Mouse (Mus musculus): ENCODE measurements at regions not wholly inside any gene's neighbourhood (a gene's known extent, or its start where the extent isn't known, plus 50 kb on each side); places are given as distances from the start of the nearest gene placed in this dataset.

GRCm38 (mm10) chrX:11808911-11809310 is 351.2 kb downstream of the Bcor start:
- Histone ChIP-seq H3K4me2 (replicated peaks) (no peak overlapping the region), H3K36me3 (no peaks in the 10 kb centered on the region), H3K27ac (no peak overlapping the region), H3K4me3 (no peak overlapping the region), H3K27me3 (peaks cover 84% of the 10 kb centered on the region), H3K9ac (no peak overlapping the region), H3K9me3 (no peaks in the 10 kb centered on the region), H3K4me1 (peaks cover 19% of the 10 kb centered on the region)
- 47% methylated on average over 8 of the region's 8 CpGs for WGBS
- ATAC-seq (ENCODE audit: low FRiP score, low read depth), result no peak

GRCm38 (mm10) chrX:11814861-11815260 is 345.3 kb downstream of the Bcor start:
- ATAC-seq (ENCODE audit: low FRiP score, low read depth), result peak; percentile 77; the same call in 1 of the 2 replicates
- 23% methylated on average over 9 of the region's 9 CpGs for WGBS
- no peak overlapping the region for H3K4me3 ChIP-seq
- H3K27me3 ChIP-seq, result peaks cover 26% of the 10 kb centered on the region; the same call in 1 of the 2 replicates
- no peak overlapping the region for H3K27ac ChIP-seq
- no peaks in the 10 kb centered on the region for H3K36me3 ChIP-seq
- no peaks in the 10 kb centered on the region for H3K9me3 ChIP-seq
- H3K4me2 ChIP-seq (replicated peaks), result no peak overlapping the region
- H3K9ac ChIP-seq, result no peak overlapping the region
- peaks cover 6% of the 10 kb centered on the region; the same call in 1 of the 2 replicates for H3K4me1 ChIP-seq

GRCm38 (mm10) chrX:11815864-11816263 is 344.3 kb downstream of the Bcor start:
- no peak overlapping the region for H3K4me2 ChIP-seq (replicated peaks)
- ATAC-seq (ENCODE audit: low FRiP score, low read depth), result no peak
- no peak overlapping the region for H3K9ac ChIP-seq
- H3K27ac ChIP-seq, result no peak overlapping the region
- no peak overlapping the region for H3K4me3 ChIP-seq
- H3K4me1 ChIP-seq, result peaks cover 6% of the 10 kb centered on the region; the same call in 1 of the 2 replicates
- WGBS, result 68% methylated on average over 4 of the region's 4 CpGs
- no peaks in the 10 kb centered on the region for H3K9me3 ChIP-seq
- no peaks in the 10 kb centered on the region for H3K36me3 ChIP-seq
- H3K27me3 ChIP-seq, result peaks cover 22% of the 10 kb centered on the region; the same call in 1 of the 2 replicates

- H3K4me2 ChIP-seq (replicated peaks), result no peak overlapping the region
- ATAC-seq (ENCODE audit: low FRiP score, low read depth), result no peak
Observed at GRCm38 (mm10) chrX:11818634-11819033, 341.5 kb downstream of the Bcor start.

GRCm38 (mm10) chrX:11821165-11821564 is 339.0 kb downstream of the Bcor start:
- H3K27me3 ChIP-seq, result peaks cover 26% of the 10 kb centered on the region
- 38% methylated on average over 2 of the region's 2 CpGs for WGBS

More at GRCm38 (mm10) chrX:11818634-11819033, 341.5 kb downstream of the Bcor start:
- Histone ChIP-seq H3K4me3 (no peak overlapping the region), H3K9me3 (no peaks in the 10 kb centered on the region), H3K4me1 (peaks cover 18% of the 10 kb centered on the region), H3K36me3 (no peaks in the 10 kb centered on the region), H3K27me3 (peaks cover 16% of the 10 kb centered on the region; the same call in 1 of the 2 replicates), H3K27ac (no peak overlapping the region), H3K9ac (no peak overlapping the region)
- 93% methylated on average over 3 of the region's 3 CpGs for WGBS

GRCm38 (mm10) chrX:11821880-11822768 is 338.0 kb downstream of the Bcor start:
- Histone ChIP-seq H3K4me1 (peaks cover 17% of the 10 kb centered on the region), H3K4me3 (no peak overlapping the region), H3K9ac (no peak overlapping the region), H3K27ac (no peak overlapping the region), H3K4me2 (replicated peaks) (no peak overlapping the region), H3K27me3 (peaks cover 26% of the 10 kb centered on the region), H3K36me3 (no peaks in the 10 kb centered on the region), H3K9me3 (no peaks in the 10 kb centered on the region)
- 37% methylated on average over 16 of the region's 16 CpGs for WGBS
- ATAC-seq (ENCODE audit: low FRiP score, low read depth), result peak; percentile 59; the same call in 1 of the 2 replicates

More at GRCm38 (mm10) chrX:11821165-11821564, 339.0 kb downstream of the Bcor start:
- H3K9ac ChIP-seq, result no peak overlapping the region
- no peak for ATAC-seq (ENCODE audit: low FRiP score, low read depth)
- no peak overlapping the region for H3K4me2 ChIP-seq (replicated peaks)
- H3K9me3 ChIP-seq, result no peaks in the 10 kb centered on the region
- no peak overlapping the region for H3K27ac ChIP-seq
- H3K36me3 ChIP-seq, result no peaks in the 10 kb centered on the region
- H3K4me1 ChIP-seq, result peaks cover 12% of the 10 kb centered on the region
- H3K4me3 ChIP-seq, result no peak overlapping the region

GRCm38 (mm10) chrX:11825948-11826347 is 334.2 kb downstream of the Bcor start:
- Histone ChIP-seq H3K4me3 (no peak overlapping the region), H3K36me3 (no peaks in the 10 kb centered on the region), H3K27ac (no peak overlapping the region), H3K27me3 (peaks cover 31% of the 10 kb centered on the region), H3K9ac (no peak overlapping the region), H3K4me1 (peaks cover 20% of the 10 kb centered on the region), H3K9me3 (no peaks in the 10 kb centered on the region), H3K4me2 (replicated peaks) (no peak overlapping the region)
- WGBS, result 86% methylated on average over 1 of the region's 1 CpGs
- no peak for ATAC-seq (ENCODE audit: low FRiP score, low read depth)

- Histone ChIP-seq H3K27me3 (peaks cover 31% of the 10 kb centered on the region), H3K36me3 (no peaks in the 10 kb centered on the region), H3K27ac (no peak overlapping the region), H3K9me3 (no peaks in the 10 kb centered on the region), H3K4me2 (replicated peaks) (peak overlapping the region; percentile 38), H3K4me1 (peaks cover 12% of the 10 kb centered on the region), H3K9ac (no peak overlapping the region), H3K4me3 (no peak overlapping the region)
- WGBS, result 13% methylated on average over 20 of the region's 20 CpGs
- ATAC-seq (ENCODE audit: low FRiP score, low read depth), result 0 out of 2 replicates have a peak, but pooled peaks have one; percentile 24
Observed at GRCm38 (mm10) chrX:11826737-11827408, 333.3 kb downstream of the Bcor start.

- no peak overlapping the region for H3K4me3 ChIP-seq
- ATAC-seq (ENCODE audit: low FRiP score, low read depth), result no peak
- H3K9me3 ChIP-seq, result no peaks in the 10 kb centered on the region
- H3K27me3 ChIP-seq, result peaks cover 23% of the 10 kb centered on the region
- no peak overlapping the region for H3K4me2 ChIP-seq (replicated peaks)
- peaks cover 8% of the 10 kb centered on the region for H3K4me1 ChIP-seq
- no peak overlapping the region for H3K9ac ChIP-seq
- no peaks in the 10 kb centered on the region for H3K36me3 ChIP-seq
- H3K27ac ChIP-seq, result no peak overlapping the region
- 64% methylated on average over 12 of the region's 12 CpGs for WGBS
Observed at GRCm38 (mm10) chrX:11829411-11830002, 330.6 kb downstream of the Bcor start.

GRCm38 (mm10) chrX:11837566-11837965 is 322.6 kb downstream of the Bcor start:
- H3K4me3 ChIP-seq, result no peak overlapping the region
- ATAC-seq (ENCODE audit: low FRiP score, low read depth), result no peak
- no peak overlapping the region for H3K27ac ChIP-seq
- no peak overlapping the region for H3K9ac ChIP-seq
- H3K4me1 ChIP-seq, result peaks cover 13% of the 10 kb centered on the region; the same call in 1 of the 2 replicates
- peaks cover 13% of the 10 kb centered on the region; the same call in 1 of the 2 replicates for H3K27me3 ChIP-seq
- no peaks in the 10 kb centered on the region for H3K36me3 ChIP-seq
- no peak overlapping the region for H3K4me2 ChIP-seq (replicated peaks)
- no peaks in the 10 kb centered on the region for H3K9me3 ChIP-seq
- 44% methylated on average over 5 of the region's 5 CpGs for WGBS

GRCm38 (mm10) chrX:11839665-11840245 is 320.4 kb downstream of the Bcor start:
- WGBS, result 71% methylated on average over 12 of the region's 12 CpGs
- Histone ChIP-seq H3K9ac (no peak overlapping the region), H3K9me3 (no peaks in the 10 kb centered on the region), H3K27ac (no peak overlapping the region), H3K4me2 (replicated peaks) (no peak overlapping the region), H3K36me3 (no peaks in the 10 kb centered on the region), H3K27me3 (peaks cover 8% of the 10 kb centered on the region; the same call in 1 of the 2 replicates), H3K4me1 (peaks cover 13% of the 10 kb centered on the region; the same call in 1 of the 2 replicates), H3K4me3 (no peak overlapping the region)
- ATAC-seq (ENCODE audit: low FRiP score, low read depth), result no peak
